Mouse (Mus musculus) embryonic facial prominence, embryonic 15.5 days (tissue): ENCODE results near the gene Igf2r. TPM values are rescaled to one million over a fixed set of nuclear protein-coding genes. Genes with fewer than 3 reads are reported as not detected.

ENCODE experiments used
- polyA plus RNA-seq: library from polyadenylated mRNA; unstranded; fragments of >200 nt; fragmentation: Nextera tagmentation; extraction: Ambion mirVana; gene quantifications from 2 replicates; pipeline ENCODE4 v1.2.1, GENCODE M21; 2015

Igf2r gene
- polyA plus RNA-seq, 1 experiment from 2014 or later: 39.8 TPM

Other genes starting within 250 kb of the Igf2r start
- gene Slc22a2, start 185.5 kb downstream of the Igf2r start, polyA plus RNA-seq: 0.09 and 0.11 TPM in 2 replicates
- gene Slc22a1, start 93.8 kb downstream of the Igf2r start, polyA plus RNA-seq: 0.44 and 0.89 TPM in 2 replicates
- gene Mas1, start 98.5 kb upstream of the Igf2r start, polyA plus RNA-seq: 1.2 and 1.4 TPM in 2 replicates
- 0.13 and 0.27 TPM in 2 replicates for gene Mrgprh, start 106.4 kb upstream of the Igf2r start, polyA plus RNA-seq
- gene Pnldc1, start 140.6 kb upstream of the Igf2r start, polyA plus RNA-seq: 2.5 and 3.8 TPM in 2 replicates
- 352 and 356 TPM in 2 replicates for gene Tcp1, start 146.0 kb upstream of the Igf2r start, polyA plus RNA-seq
- gene Mrpl18, start 146.7 kb upstream of the Igf2r start, polyA plus RNA-seq: 135 TPM in 2 replicates
- 0.60 and 1.2 TPM in 2 replicates for gene Acat3, start 170.9 kb upstream of the Igf2r start, polyA plus RNA-seq
- gene Acat2, start 191.1 kb upstream of the Igf2r start, polyA plus RNA-seq: 121 and 128 TPM in 2 replicates
- 120 and 125 TPM in 2 replicates for gene Wtap, start 224.5 kb upstream of the Igf2r start, polyA plus RNA-seq
- gene Sod2, start 237.2 kb upstream of the Igf2r start, polyA plus RNA-seq: 98.3 and 98.5 TPM in 2 replicates